Mouse (Mus musculus): Measurements from ENCODE around the gene Vav2. TPM values are rescaled to one million over a fixed set of nuclear protein-coding genes. Genes with fewer than 3 reads are reported as not detected.

The Vav2 gene
- total and polyA plus RNA-seq, 2 experiments from 2014 or later: 2.4 to 16.8 TPM

GRCm38 (mm10) chr2:27365296-27365695, 61.5 kb downstream of the Vav2 start:
- no peak overlapping the region for H3K27ac ChIP-seq (ENCODE audit: low read depth)
- no peaks in the 10 kb centered on the region for H3K27me3 ChIP-seq (ENCODE audit: control insufficient read depth, insufficient read depth, low read length)
- no peaks in the 10 kb centered on the region for H3K9me3 ChIP-seq (replicated peaks; ENCODE audit: control insufficient read depth, low read length)
- 71% methylated on average over 4 of the region's 4 CpGs for WGBS
- no peak for TF ChIP-seq CTCF (IDR thresholded peaks at IDR 0.05; ENCODE audit: low read depth)
- TF ChIP-seq EP300 (IDR thresholded peaks at IDR 0.05; ENCODE audit: low read depth): no peak
- no peak for DNase-seq (ENCODE audit: low spot score)
- H3K36me3 ChIP-seq (replicated peaks; ENCODE audit: control insufficient read depth, insufficient read depth, low read length): no peaks in the 10 kb centered on the region
- no peak overlapping the region for H3K4me2 ChIP-seq (ENCODE audit: low read depth, low read length)
- no peak for ATAC-seq (ENCODE audit: insufficient read depth, low read depth)
- no peaks in the 10 kb centered on the region for H3K4me1 ChIP-seq (ENCODE audit: control insufficient read depth, insufficient read depth)
- H3K4me3 ChIP-seq (ENCODE audit: low read depth, low read length): no peak overlapping the region
- no peak overlapping the region for H3K9ac ChIP-seq (replicated peaks; ENCODE audit: low read depth, low read length)

- no peak overlapping the region for H3K4me2 ChIP-seq (ENCODE audit: low read depth, low read length)
- no peak for ATAC-seq (ENCODE audit: insufficient read depth, low read depth)
- H3K9me3 ChIP-seq (replicated peaks; ENCODE audit: control insufficient read depth, low read length): no peaks in the 10 kb centered on the region
- H3K36me3 ChIP-seq (replicated peaks; ENCODE audit: control insufficient read depth, insufficient read depth, low read length): no peaks in the 10 kb centered on the region
- WGBS: 65% methylated on average over 5 of the region's 5 CpGs
- DNase-seq (ENCODE audit: low spot score): no peak
- no peaks in the 10 kb centered on the region for H3K27me3 ChIP-seq (ENCODE audit: control insufficient read depth, insufficient read depth, low read length)
- no peak overlapping the region for H3K9ac ChIP-seq (replicated peaks; ENCODE audit: low read depth, low read length)
- H3K4me1 ChIP-seq (ENCODE audit: control insufficient read depth, insufficient read depth): no peaks in the 10 kb centered on the region
- H3K27ac ChIP-seq (ENCODE audit: low read depth): no peak overlapping the region
- H3K4me3 ChIP-seq (ENCODE audit: low read depth, low read length): no peak overlapping the region
- TF ChIP-seq EP300 (IDR thresholded peaks at IDR 0.05; ENCODE audit: low read depth) (no peak), CTCF (IDR thresholded peaks at IDR 0.05; ENCODE audit: low read depth) (no peak)
These were observed 65.0 kb downstream of the Vav2 start for GRCm38 (mm10) chr2:27361786-27362185.

- no peak for TF ChIP-seq CTCF (IDR thresholded peaks at IDR 0.05; ENCODE audit: low read depth)
- Histone ChIP-seq H3K4me1 (ENCODE audit: control insufficient read depth, insufficient read depth) (0 out of 2 replicates have a peak, but pooled peaks cover 4% of the 10 kb centered on the region), H3K9ac (replicated peaks; ENCODE audit: low read depth, low read length) (no peak overlapping the region; the same call in 1 of the 2 replicates), H3K9me3 (replicated peaks; ENCODE audit: control insufficient read depth, low read length) (no peaks in the 10 kb centered on the region), H3K27me3 (ENCODE audit: control insufficient read depth, insufficient read depth, low read length) (no peaks in the 10 kb centered on the region), H3K4me2 (ENCODE audit: low read depth, low read length) (no peak overlapping the region), H3K27ac (ENCODE audit: low read depth) (no peak overlapping the region), H3K4me3 (ENCODE audit: low read depth, low read length) (no peak overlapping the region), H3K36me3 (replicated peaks; ENCODE audit: control insufficient read depth, insufficient read depth, low read length) (no peaks in the 10 kb centered on the region)
- no peak for DNase-seq (ENCODE audit: low spot score)
- no peak for ATAC-seq (ENCODE audit: insufficient read depth, low read depth)
- WGBS: 71% methylated on average over 2 of the region's 2 CpGs
These were observed 68.4 kb downstream of the Vav2 start for GRCm38 (mm10) chr2:27358461-27358860.

- 0 out of 2 replicates have a peak, but pooled peaks cover 4% of the 10 kb centered on the region for H3K4me1 ChIP-seq (ENCODE audit: control insufficient read depth, insufficient read depth)
- H3K27me3 ChIP-seq (ENCODE audit: control insufficient read depth, insufficient read depth, low read length): no peaks in the 10 kb centered on the region
- 39% methylated on average over 4 of the region's 4 CpGs for WGBS
- no peaks in the 10 kb centered on the region for H3K9me3 ChIP-seq (replicated peaks; ENCODE audit: control insufficient read depth, low read length)
- no peak for DNase-seq (ENCODE audit: low spot score)
- H3K36me3 ChIP-seq (replicated peaks; ENCODE audit: control insufficient read depth, insufficient read depth, low read length): no peaks in the 10 kb centered on the region
- no peak overlapping the region for H3K9ac ChIP-seq (replicated peaks; ENCODE audit: low read depth, low read length)
- no peak overlapping the region for H3K27ac ChIP-seq (ENCODE audit: low read depth)
- no peak for ATAC-seq (ENCODE audit: insufficient read depth, low read depth)
- TF ChIP-seq CTCF (IDR thresholded peaks at IDR 0.05; ENCODE audit: low read depth) (no peak), EP300 (IDR thresholded peaks at IDR 0.05; ENCODE audit: low read depth) (no peak)
- H3K4me3 ChIP-seq (ENCODE audit: low read depth, low read length): no peak overlapping the region
- no peak overlapping the region for H3K4me2 ChIP-seq (ENCODE audit: low read depth, low read length)
These were observed 71.1 kb downstream of the Vav2 start for GRCm38 (mm10) chr2:27355684-27356083.

- no peak for TF ChIP-seq EP300 (IDR thresholded peaks at IDR 0.05; ENCODE audit: low read depth)
- Histone ChIP-seq H3K4me3 (ENCODE audit: low read depth, low read length) (no peak overlapping the region), H3K27me3 (ENCODE audit: control insufficient read depth, insufficient read depth, low read length) (no peaks in the 10 kb centered on the region), H3K4me1 (ENCODE audit: control insufficient read depth, insufficient read depth) (0 out of 2 replicates have a peak, but pooled peaks cover 4% of the 10 kb centered on the region), H3K9ac (replicated peaks; ENCODE audit: low read depth, low read length) (no peak overlapping the region), H3K27ac (ENCODE audit: low read depth) (no peak overlapping the region), H3K4me2 (ENCODE audit: low read depth, low read length) (no peak overlapping the region), H3K36me3 (replicated peaks; ENCODE audit: control insufficient read depth, insufficient read depth, low read length) (no peaks in the 10 kb centered on the region), H3K9me3 (replicated peaks; ENCODE audit: control insufficient read depth, low read length) (no peaks in the 10 kb centered on the region)
- WGBS: 77% methylated on average over 6 of the region's 6 CpGs
- ATAC-seq (ENCODE audit: insufficient read depth, low read depth) (no peak), DNase-seq (ENCODE audit: low spot score) (no peak)
These were observed 72.1 kb downstream of the Vav2 start for GRCm38 (mm10) chr2:27354610-27355211.

- no peaks in the 10 kb centered on the region for H3K9me3 ChIP-seq (replicated peaks; ENCODE audit: control insufficient read depth, low read length)
- H3K4me1 ChIP-seq (ENCODE audit: control insufficient read depth, insufficient read depth): 0 out of 2 replicates have a peak, but pooled peaks cover 4% of the 10 kb centered on the region
- no peaks in the 10 kb centered on the region for H3K27me3 ChIP-seq (ENCODE audit: control insufficient read depth, insufficient read depth, low read length)
- 88% methylated on average over 8 of the region's 8 CpGs for WGBS
- no peaks in the 10 kb centered on the region for H3K36me3 ChIP-seq (replicated peaks; ENCODE audit: control insufficient read depth, insufficient read depth, low read length)
- no peak overlapping the region for H3K9ac ChIP-seq (replicated peaks; ENCODE audit: low read depth, low read length)
- no peak overlapping the region for H3K4me2 ChIP-seq (ENCODE audit: low read depth, low read length)
- TF ChIP-seq CTCF (IDR thresholded peaks at IDR 0.05; ENCODE audit: low read depth) (no peak), EP300 (IDR thresholded peaks at IDR 0.05; ENCODE audit: low read depth) (no peak)
- ATAC-seq (ENCODE audit: insufficient read depth, low read depth) (no peak), DNase-seq (ENCODE audit: low spot score) (no peak)
- H3K27ac ChIP-seq (ENCODE audit: low read depth): no peak overlapping the region
- no peak overlapping the region for H3K4me3 ChIP-seq (ENCODE audit: low read depth, low read length)
These were observed 74.1 kb downstream of the Vav2 start for GRCm38 (mm10) chr2:27352720-27353119.
